Mouse (Mus musculus) stomach, postnatal 0 days (tissue): Measurements from ENCODE around the gene Plac1. TPM values are rescaled to one million over a fixed set of nuclear protein-coding genes. Genes with fewer than 3 reads are reported as not detected.
A peak's percentile ranks its signal among the peaks of the same experiment; 100 is the strongest.

Source experiments
- ATAC-seq: fragments of 200-750 bp; cut with Nextera tagmentation; 2 replicates; pipeline ENCODE4 v1.8.0; 2017; ENCODE audit not compliant: low FRiP score, low TSS enrichment
- DNase-seq: peaks from one replicate; pipeline ENCODE4 v3.0.0-alpha.2; 2016; ENCODE audit warnings: low spot score
- H3K27ac ChIP-seq: fragments of 300-500 bp; sonication (generic); replicated peaks from 2 replicates; pipeline ENCODE4 v1.5.1; 2014; ENCODE audit warnings: mild to moderate bottlenecking, control low read depth
- H3K27me3 ChIP-seq: fragments of 300-500 bp; sonication (generic); 2 replicates; pipeline ENCODE4 v1.6.1; 2014; ENCODE audit warnings: low read length; ENCODE audit not compliant: control insufficient read depth, insufficient read depth
- H3K36me3 ChIP-seq: fragments of 300-500 bp; sonication (generic); 2 replicates; pipeline ENCODE4 v1.6.1; 2014; ENCODE audit warnings: low read length, mixed read lengths; ENCODE audit not compliant: control insufficient read depth, insufficient read depth
- H3K4me1 ChIP-seq: fragments of 300-500 bp; sonication (generic); replicated peaks from 2 replicates; pipeline ENCODE4 v1.6.1; 2014; ENCODE audit warnings: antibody characterized with exemption; ENCODE audit not compliant: control insufficient read depth, insufficient read depth
- H3K4me2 ChIP-seq: fragments of 300-500 bp; sonication (generic); replicated peaks from 2 replicates; pipeline ENCODE4 v1.6.1; 2014; ENCODE audit warnings: low read depth, mild to moderate bottlenecking, control low read depth, moderate library complexity
- H3K4me3 ChIP-seq: fragments of 300-500 bp; sonication (generic); 2 replicates; pipeline ENCODE4 v1.5.1; 2014; ENCODE audit warnings: low read depth, low read length, control low read depth
- H3K9ac ChIP-seq: fragments of 300-500 bp; sonication (generic); 2 replicates; pipeline ENCODE4 v1.6.1; 2014; ENCODE audit warnings: mild to moderate bottlenecking, low read length, control low read depth, mixed read lengths
- H3K9me3 ChIP-seq: fragments of 300-500 bp; sonication (generic); 2 replicates; pipeline ENCODE4 v1.6.1; 2016; ENCODE audit warnings: low read length; ENCODE audit not compliant: control insufficient read depth
- CTCF ChIP-seq: IDR thresholded peaks from 2 replicates; pipeline ENCODE4 v1.5.1; 2016; ENCODE audit warnings: antibody characterized with exemption, low read depth, mild to moderate bottlenecking, moderate library complexity
- EP300 ChIP-seq: optimal IDR thresholded peaks from 2 replicates; pipeline ENCODE3; 2016; ENCODE audit warnings: antibody characterized with exemption
- WGBS: fragments of 180-500 bp; shearing (Covaris S2); extraction: QIAGEN DNeasy Blood & Tissue Kit; methylation state at CpG from one replicate; pipeline ENCODE4 v1.1.7; 2014; 5-methylcytosine and 5-hydroxymethylcytosine counted together
- polyA plus RNA-seq: library from polyadenylated mRNA; unstranded; fragments of >200 nt; fragmentation: Nextera tagmentation; extraction: Ambion mirVana; gene quantifications from 2 replicates; pipeline ENCODE4 v1.2.1, GENCODE M21; 2015

Plac1 gene
- polyA plus RNA-seq, 1 experiment from 2014 or later, result 1.2 TPM

GRCm38 (mm10) chrX:53085559-53085958, 154.4 kb downstream of the Plac1 start:
- Histone ChIP-seq H3K9ac (no peak overlapping the region), H3K27ac (no peak overlapping the region), H3K4me2 (no peak overlapping the region), H3K36me3 (no peaks in the 10 kb centered on the region), H3K9me3 (no peaks in the 10 kb centered on the region), H3K4me3 (no peak overlapping the region), H3K4me1 (no peaks in the 10 kb centered on the region), H3K27me3 (no peaks in the 10 kb centered on the region)
- 66% methylated on average over 5 of the region's 5 CpGs for WGBS
- TF ChIP-seq EP300, result no peak
- TF ChIP-seq CTCF, result no peak
- ATAC-seq (no peak), DNase-seq (no peak)

DNA sequence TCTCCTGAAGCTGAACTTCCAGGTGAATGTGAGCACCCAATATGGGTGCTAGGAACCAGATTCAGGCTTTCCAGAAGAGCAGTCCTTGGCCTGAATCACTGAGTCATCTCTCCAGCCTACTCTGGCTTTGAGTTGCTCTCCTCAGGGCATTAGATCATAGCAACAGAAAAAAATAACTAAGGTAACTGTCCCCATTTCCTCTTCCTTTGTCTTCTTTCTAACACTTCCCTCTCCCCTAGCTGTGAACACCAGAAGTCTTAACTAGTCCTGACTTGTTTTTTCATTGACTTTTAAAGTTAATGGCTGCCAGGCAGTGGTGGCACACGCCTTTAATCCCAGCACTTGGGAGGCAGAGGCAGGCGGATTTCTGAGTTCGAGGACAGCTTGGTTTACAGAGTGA, 175.5 kb downstream of the Plac1 start:
- H3K36me3 ChIP-seq, result no peaks in the 10 kb centered on the region
- no peak overlapping the region for H3K4me2 ChIP-seq
- no peaks in the 10 kb centered on the region for H3K9me3 ChIP-seq
- H3K4me3 ChIP-seq, result no peak overlapping the region
- ATAC-seq (no peak), DNase-seq (no peak)
- H3K9ac ChIP-seq, result no peak overlapping the region
- 91% methylated on average over 3 of the region's 3 CpGs for WGBS
- H3K27ac ChIP-seq, result no peak overlapping the region
- H3K4me1 ChIP-seq, result no peaks in the 10 kb centered on the region
- no peaks in the 10 kb centered on the region for H3K27me3 ChIP-seq
- no peak for TF ChIP-seq CTCF
- no peak for TF ChIP-seq EP300

- no peak overlapping the region for H3K27ac ChIP-seq
- DNase-seq, result no peak
- H3K9ac ChIP-seq, result no peak overlapping the region
- TF ChIP-seq CTCF (no peak), EP300 (no peak)
- ATAC-seq, result no peak
- H3K4me1 ChIP-seq, result no peaks in the 10 kb centered on the region
- H3K4me2 ChIP-seq, result peak overlapping the region; percentile 53; the same call in 1 of the 2 replicates
- WGBS, result 35% methylated on average over 11 of the region's 11 CpGs
- H3K36me3 ChIP-seq, result no peaks in the 10 kb centered on the region
- H3K9me3 ChIP-seq, result no peaks in the 10 kb centered on the region
- no peak overlapping the region for H3K4me3 ChIP-seq
- no peaks in the 10 kb centered on the region for H3K27me3 ChIP-seq
These were observed 180.4 kb downstream of the Plac1 start for GRCm38 (mm10) chrX:53059426-53060007.

GRCm38 (mm10) chrX:53058459-53059280, 181.2 kb downstream of the Plac1 start:
- TF ChIP-seq CTCF, result no peak
- DNase-seq (no peak), ATAC-seq (no peak)
- H3K4me2 ChIP-seq, result peak overlapping the region; percentile 53
- H3K36me3 ChIP-seq, result no peaks in the 10 kb centered on the region
- peak overlapping the region; percentile 43 for H3K9ac ChIP-seq
- 17% methylated on average over 33 of the region's 33 CpGs for WGBS
- H3K4me3 ChIP-seq, result peak overlapping the region; percentile 31
- no peaks in the 10 kb centered on the region for H3K9me3 ChIP-seq
- H3K27ac ChIP-seq, result peak overlapping the region; percentile 36; the same call in 1 of the 2 replicates
- no peaks in the 10 kb centered on the region for H3K27me3 ChIP-seq
- no peaks in the 10 kb centered on the region for H3K4me1 ChIP-seq

DNA sequence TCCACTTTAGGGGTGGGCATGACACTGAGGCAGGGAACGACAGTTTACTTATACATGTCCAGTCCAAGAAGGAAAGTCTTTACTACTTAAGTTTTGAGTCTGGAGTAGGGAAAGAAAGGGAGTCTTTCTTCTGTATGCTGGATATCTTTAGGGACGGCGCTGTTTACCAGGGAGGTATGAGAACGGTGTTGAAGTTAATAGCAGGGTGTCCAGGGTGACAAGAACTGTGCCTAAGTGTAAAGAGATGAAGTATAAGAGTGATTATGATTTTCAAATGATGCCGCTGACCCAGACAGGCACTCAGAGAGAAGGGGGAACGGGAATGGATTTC, 182.2 kb downstream of the Plac1 start:
- no peak for DNase-seq
- TF ChIP-seq EP300 (no peak), CTCF (no peak)
- no peak for ATAC-seq
- no peaks in the 10 kb centered on the region for H3K27me3 ChIP-seq
- H3K4me2 ChIP-seq, result peak overlapping the region; percentile 51
- peak overlapping the region; percentile 58 for H3K4me3 ChIP-seq
- no peaks in the 10 kb centered on the region for H3K4me1 ChIP-seq
- peak overlapping the region; percentile 48 for H3K9ac ChIP-seq
- WGBS, result 39% methylated on average over 6 of the region's 6 CpGs
- H3K36me3 ChIP-seq, result no peaks in the 10 kb centered on the region
- H3K9me3 ChIP-seq, result no peaks in the 10 kb centered on the region
- H3K27ac ChIP-seq, result peak overlapping the region; percentile 91
